Mouse (Mus musculus) CD4-positive, CD25-positive, alpha-beta regulatory T cell, adult 2 months (primary cell): ENCODE results near the gene Atp13a2.

Experiments
- DNase-seq: peaks from one replicate; pipeline ENCODE4 v3.0.0-alpha.2; 2012; ENCODE audit warnings: low read depth, low spot score

The Atp13a2 gene

GRCm38 (mm10) chr4:140986711-140987395 is at the start of gene Atp13a2:
Atp13a2 (plus strand) TSS chr4:140986873.
- DNase-seq, result peak; percentile 89

- peak; percentile 50 for DNase-seq
These were observed 42.3 kb upstream of the Atp13a2 start for GRCm38 (mm10) chr4:140944356-140944755.

- peak; percentile 83 for DNase-seq
These were observed 41.7 kb upstream of the Atp13a2 start for GRCm38 (mm10) chr4:140944961-140945442.

GRCm38 (mm10) chr4:140945571-140945970 is 41.1 kb upstream of the Atp13a2 start:
- DNase-seq, result peak; percentile 38

GRCm38 (mm10) chr4:140946048-140946447 is 40.6 kb upstream of the Atp13a2 start:
- DNase-seq, result peak; percentile 24

GRCm38 (mm10) chr4:140946580-140947205 is 40.0 kb upstream of the Atp13a2 start:
- DNase-seq, result peak; percentile 27

GRCm38 (mm10) chr4:140947487-140948440 is 38.9 kb upstream of the Atp13a2 start:
- DNase-seq, result peak; percentile 87

GRCm38 (mm10) chr4:140948481-140948880 is 38.2 kb upstream of the Atp13a2 start:
- DNase-seq, result peak; percentile 54

GRCm38 (mm10) chr4:140949052-140949451 is 37.6 kb upstream of the Atp13a2 start:
- DNase-seq, result peak; percentile 26

GRCm38 (mm10) chr4:140949616-140950015 is 37.1 kb upstream of the Atp13a2 start:
- peak; percentile 54 for DNase-seq

- no peak for DNase-seq
These were observed 36.1 kb upstream of the Atp13a2 start for GRCm38 (mm10) chr4:140950574-140950973.

- DNase-seq, result peak; percentile 63
These were observed 34.6 kb upstream of the Atp13a2 start for GRCm38 (mm10) chr4:140951861-140952641.

GRCm38 (mm10) chr4:140957131-140957702 is 29.5 kb upstream of the Atp13a2 start:
- DNase-seq, result no peak

- DNase-seq, result peak; percentile 89
These were observed 28.9 kb upstream of the Atp13a2 start for GRCm38 (mm10) chr4:140957725-140958124.

GRCm38 (mm10) chr4:140958319-140958718 is 28.4 kb upstream of the Atp13a2 start:
- DNase-seq, result no peak

- no peak for DNase-seq
These were observed 27.5 kb upstream of the Atp13a2 start for GRCm38 (mm10) chr4:140959128-140959679.

- no peak for DNase-seq
These were observed 26.8 kb upstream of the Atp13a2 start for GRCm38 (mm10) chr4:140959715-140960479.

- DNase-seq, result peak; percentile 96
These were observed 25.7 kb upstream of the Atp13a2 start, which contains the start of gene Sdhb for GRCm38 (mm10) chr4:140960781-140961466. Sdhb (plus strand) TSS chr4:140961203.
